11 mouse cellular contexts compared by ENCODE assay signal in the genomic region with DNA sequence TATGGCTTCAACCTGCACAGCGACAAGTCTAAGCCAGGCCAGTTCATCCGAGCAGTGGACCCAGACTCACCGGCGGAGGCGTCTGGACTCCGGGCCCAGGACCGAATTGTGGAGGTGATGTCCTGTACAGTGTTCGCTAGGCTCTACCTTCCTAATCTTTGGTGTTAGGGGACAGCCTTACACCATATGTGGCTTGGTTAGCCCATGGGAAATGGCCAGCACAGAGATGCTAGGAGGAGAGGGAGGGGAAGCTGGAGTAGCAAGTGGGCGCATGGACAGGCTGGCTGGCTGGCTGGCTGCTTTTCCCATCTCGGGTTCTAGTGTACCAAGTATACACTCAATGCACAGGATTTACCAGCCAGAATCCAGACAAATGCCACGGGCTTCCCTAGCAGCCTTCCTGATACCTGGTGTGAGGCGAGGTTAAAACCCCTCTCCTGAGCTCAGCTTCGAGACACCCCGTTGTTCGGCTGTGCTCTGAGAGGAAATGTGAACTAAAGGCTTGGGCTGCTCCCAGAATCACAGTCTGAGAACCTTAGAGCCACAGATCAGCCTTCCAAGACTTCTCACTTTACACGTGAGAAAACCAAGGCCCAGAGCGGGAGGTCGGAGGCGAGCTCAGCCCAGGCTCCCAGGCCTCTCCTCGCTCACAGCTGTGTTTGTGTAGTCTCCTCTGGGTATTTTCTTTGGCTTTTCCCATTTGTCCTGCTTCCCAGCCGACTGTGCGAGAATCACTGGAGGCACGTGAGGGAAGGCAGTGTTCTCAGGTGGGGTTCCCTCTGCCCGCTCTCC. TPM values are rescaled to one million over a fixed set of nuclear protein-coding genes. Genes with fewer than 3 reads are reported as not detected.
DNase-seq lines count a peak whose midpoint lies in the region; ATAC-seq and TF ChIP-seq lines count a peak whose summit lies in the region.
"Had no signal": no experiment of that assay in that cellular context is flagged by ENCODE, and none has a peak within 500 bp of the region (broad histone marks: within the 10 kb centered on the region; RNA-seq: fewer than 3 reads in every experiment).

No protein-coding gene starts in this region.

- no peak for TF ChIP-seq EP300 in heart, adult 2 months (IDR thresholded peaks at IDR 0.05; ENCODE audit: insufficient read depth, low read depth, low read length)

- no peaks in the 10 kb centered on the region for H3K27me3 ChIP-seq in heart, adult 2 months (ENCODE audit: control insufficient read depth, insufficient read depth, low read length)
- peaks cover 63% of the 10 kb centered on the region for H3K27me3 ChIP-seq in embryonic facial prominence, embryonic 10.5 days (replicated peaks; ENCODE audit: low read depth, poor library complexity, severe bottlenecking)
- H3K27me3 ChIP-seq in liver, embryonic 12.5 days (replicated peaks), result no peaks in the 10 kb centered on the region
- H3K27me3 ChIP-seq: CH12.LX had no signal

- 77% methylated on average over 24 of the region's 24 CpGs for WGBS in heart, adult 2 months
- WGBS in embryonic facial prominence, embryonic 10.5 days, result 60% methylated on average over 24 of the region's 24 CpGs
- 74% methylated on average over 24 of the region's 24 CpGs for WGBS in liver, embryonic 12.5 days (ENCODE audit: insufficient replicate concordance)

- no peaks in the 10 kb centered on the region for H3K9me3 ChIP-seq in embryonic facial prominence, embryonic 10.5 days
- H3K9me3 ChIP-seq in liver, embryonic 12.5 days (replicated peaks), result no peaks in the 10 kb centered on the region

- peak; percentile 27 to 45 for DNase-seq in heart, adult 2 months
- no peak for DNase-seq in heart, postnatal 25 days (ENCODE audit: low spot score)
- no peak for DNase-seq in embryonic facial prominence, embryonic 10.5 days (ENCODE audit: low spot score)
- peak; percentile 29 to 54 for DNase-seq in heart, postnatal 10 days
- no peak for DNase-seq in adrenal gland, postnatal 10 days
- no peak for DNase-seq in cerebellum, postnatal 25 days
- no peak for DNase-seq in right cerebral cortex, adult 18-20 months
- DNase-seq: cerebellum, adult 11-12 months; right cerebral cortex, postnatal 25 days had no signal

- ATAC-seq in liver, embryonic 12.5 days, result no peak

- no peak for TF ChIP-seq POLR2A in heart, adult 2 months (IDR thresholded peaks at IDR 0.05; ENCODE audit: insufficient read depth, low read depth, low read length)

- H3K4me1 ChIP-seq in heart, adult 2 months (ENCODE audit: control insufficient read depth, insufficient read depth, low read length), result peaks cover 2% of the 10 kb centered on the region; the same call in 1 of the 2 replicates
- peaks cover 77% of the 10 kb centered on the region for H3K4me1 ChIP-seq in embryonic facial prominence, embryonic 10.5 days
- H3K4me1 ChIP-seq in liver, embryonic 12.5 days, result peaks cover 72% of the 10 kb centered on the region

- H3K4me2 ChIP-seq in liver, embryonic 12.5 days, result no peak overlapping the region

- H3K27ac ChIP-seq in heart, adult 2 months, result peak overlapping the region; percentile 17; the same call in 1 of the 2 replicates
- peak overlapping the region; percentile 77 for H3K27ac ChIP-seq in embryonic facial prominence, embryonic 10.5 days (replicated peaks)
- H3K27ac ChIP-seq in liver, embryonic 12.5 days, result peak overlapping the region; percentile 57

- intact Hi-C loops in heart, adult 2 months (cut with DNase I), result no loop called here
- intact Hi-C loops in heart, postnatal 25 days (cut with DNase I), result no loop called here
- intact Hi-C loops in heart, postnatal 10 days (cut with DNase I), result no loop called here

- H3K79me2 ChIP-seq in heart, adult 2 months (replicated peaks; ENCODE audit: control insufficient read depth, insufficient read depth, low read length), result no peaks in the 10 kb centered on the region

- TF ChIP-seq CTCF in heart, adult 2 months (IDR thresholded peaks at IDR 0.05), result no peak

- 0 out of 2 replicates have a peak overlapping the region, but pooled peaks have one; percentile 7 for H3K9ac ChIP-seq in heart, adult 2 months (ENCODE audit: low read depth, low read length)
- H3K9ac ChIP-seq in liver, embryonic 12.5 days, result no peak overlapping the region

- H3K36me3 ChIP-seq in heart, adult 2 months (ENCODE audit: control insufficient read depth, insufficient read depth, low read length), result no peaks in the 10 kb centered on the region
- peaks cover 14% of the 10 kb centered on the region for H3K36me3 ChIP-seq in embryonic facial prominence, embryonic 10.5 days (replicated peaks)
- peaks cover 56% of the 10 kb centered on the region for H3K36me3 ChIP-seq in liver, embryonic 12.5 days

- no peak overlapping the region for H3K4me3 ChIP-seq in heart, adult 2 months
- peak overlapping the region; percentile 33; the same call in 1 of the 2 replicates for H3K4me3 ChIP-seq in embryonic facial prominence, embryonic 10.5 days
- H3K4me3 ChIP-seq in liver, embryonic 12.5 days, result no peak overlapping the region

RNA-seq across cellular contexts. Expression of a gene that starts 10.7 kb away (rescaled TPM):
- total RNA-seq in heart, adult 2 months (2021), result 10 to 100 TPM in 1 of 2 experiments, 1 to 10 TPM in 1; 8.8 to 11.6 TPM
- polyA plus RNA-seq in heart, adult 2 months (2012; rRNA removed), result 8.6 and 9.9 TPM in 2 replicates
- total RNA-seq in heart, postnatal 25 days (2021), result 10 to 100 TPM; 10.0 to 10.5 TPM
- 10.1 and 10.3 TPM in 2 replicates for polyA plus RNA-seq in embryonic facial prominence, embryonic 10.5 days (2016; fragmentation: Nextera tagmentation; extraction: Ambion mirVana)
- 10 to 100 TPM; 10.9 TPM for total RNA-seq in heart, postnatal 10 days (2021)
- 7.5 and 8.1 TPM in 2 replicates for polyA plus RNA-seq in liver, embryonic 12.5 days (2016; fragmentation: Nextera tagmentation; extraction: Ambion mirVana)
- total RNA-seq in adrenal gland, postnatal 10 days (2021), result 10 to 100 TPM in 1 of 2 experiments, 1 to 10 TPM in 1; 9.5 to 15.7 TPM

RNA-seq across cellular contexts. Expression of a gene that starts 11.1 kb away (rescaled TPM):
- total RNA-seq in heart, adult 2 months (2021), result 10 to 100 TPM; 18.5 to 23.6 TPM
- 20.2 and 31.5 TPM in 2 replicates for polyA plus RNA-seq in heart, adult 2 months (2012; rRNA removed)
- total RNA-seq in heart, postnatal 25 days (2021), result 10 to 100 TPM; 19.3 to 23.0 TPM
- 18.2 and 18.4 TPM in 2 replicates for polyA plus RNA-seq in embryonic facial prominence, embryonic 10.5 days (2016; fragmentation: Nextera tagmentation; extraction: Ambion mirVana)
- 10 to 100 TPM; 14.8 to 19.9 TPM for total RNA-seq in heart, postnatal 10 days (2021)
- 12.8 and 12.9 TPM in 2 replicates for polyA plus RNA-seq in liver, embryonic 12.5 days (2016; fragmentation: Nextera tagmentation; extraction: Ambion mirVana)
- 10 to 100 TPM; 27.4 to 28.4 TPM for total RNA-seq in adrenal gland, postnatal 10 days (2021)

RNA-seq across cellular contexts. Expression of a gene that starts 13.5 kb away (rescaled TPM):
- total RNA-seq in heart, adult 2 months (2021), result 10 to 100 TPM in 1 of 2 experiments, 1 to 10 TPM in 1; 8.1 to 10.1 TPM
- polyA plus RNA-seq in heart, adult 2 months (2012; rRNA removed), result 8.9 and 9.7 TPM in 2 replicates
- 10 to 100 TPM; 10.1 to 12.9 TPM for total RNA-seq in heart, postnatal 25 days (2021)
- 39.2 and 42.5 TPM in 2 replicates for polyA plus RNA-seq in embryonic facial prominence, embryonic 10.5 days (2016; fragmentation: Nextera tagmentation; extraction: Ambion mirVana)
- 10 to 100 TPM; 11.9 to 17.4 TPM for total RNA-seq in heart, postnatal 10 days (2021)
- 74.5 and 75.7 TPM in 2 replicates for polyA plus RNA-seq in liver, embryonic 12.5 days (2016; fragmentation: Nextera tagmentation; extraction: Ambion mirVana)
- total RNA-seq in adrenal gland, postnatal 10 days (2021), result 10 to 100 TPM; 26.3 to 30.4 TPM

RNA-seq across cellular contexts. Expression of a gene that starts 42.8 kb away (rescaled TPM):
- total RNA-seq in heart, adult 2 months (2021), result under 1 TPM; 0.11 to 0.60 TPM
- 0.38 and 1.00 TPM in 2 replicates for polyA plus RNA-seq in heart, adult 2 months (2012; rRNA removed)
- total RNA-seq in heart, postnatal 25 days (2021), result under 1 TPM in 1 of 2 experiments, not detected in 1; 0.28 TPM
- 0.19 TPM in 1 of 2 replicates, not detected in the other for polyA plus RNA-seq in embryonic facial prominence, embryonic 10.5 days (2016; fragmentation: Nextera tagmentation; extraction: Ambion mirVana)
- under 1 TPM; 0.15 to 0.48 TPM for total RNA-seq in heart, postnatal 10 days (2021)
- 0.90 and 1.3 TPM in 2 replicates for polyA plus RNA-seq in liver, embryonic 12.5 days (2016; fragmentation: Nextera tagmentation; extraction: Ambion mirVana)
- total RNA-seq in adrenal gland, postnatal 10 days (2021), result 1 to 10 TPM; 1.1 to 1.3 TPM

Comparison
In these comparisons a context has a peak if more than half of its experiments do, and no peak if none do; other contexts are left out.
1. DNase-seq: peak in heart, adult 2 months (2 of 2) and heart, postnatal 10 days (2 of 2); none in heart, postnatal 25 days (single experiment), embryonic facial prominence, embryonic 10.5 days (single experiment), adrenal gland, postnatal 10 days (single experiment), cerebellum, postnatal 25 days (0 of 2) and right cerebral cortex, adult 18-20 months (single experiment).
2. H3K27ac ChIP-seq: peak in every context shown above with its lines; median percentile 77 in embryonic facial prominence, embryonic 10.5 days; 57 in liver, embryonic 12.5 days; 17 in heart, adult 2 months.